ENCODE assay signal across 9 mouse cellular contexts in the genomic region with DNA sequence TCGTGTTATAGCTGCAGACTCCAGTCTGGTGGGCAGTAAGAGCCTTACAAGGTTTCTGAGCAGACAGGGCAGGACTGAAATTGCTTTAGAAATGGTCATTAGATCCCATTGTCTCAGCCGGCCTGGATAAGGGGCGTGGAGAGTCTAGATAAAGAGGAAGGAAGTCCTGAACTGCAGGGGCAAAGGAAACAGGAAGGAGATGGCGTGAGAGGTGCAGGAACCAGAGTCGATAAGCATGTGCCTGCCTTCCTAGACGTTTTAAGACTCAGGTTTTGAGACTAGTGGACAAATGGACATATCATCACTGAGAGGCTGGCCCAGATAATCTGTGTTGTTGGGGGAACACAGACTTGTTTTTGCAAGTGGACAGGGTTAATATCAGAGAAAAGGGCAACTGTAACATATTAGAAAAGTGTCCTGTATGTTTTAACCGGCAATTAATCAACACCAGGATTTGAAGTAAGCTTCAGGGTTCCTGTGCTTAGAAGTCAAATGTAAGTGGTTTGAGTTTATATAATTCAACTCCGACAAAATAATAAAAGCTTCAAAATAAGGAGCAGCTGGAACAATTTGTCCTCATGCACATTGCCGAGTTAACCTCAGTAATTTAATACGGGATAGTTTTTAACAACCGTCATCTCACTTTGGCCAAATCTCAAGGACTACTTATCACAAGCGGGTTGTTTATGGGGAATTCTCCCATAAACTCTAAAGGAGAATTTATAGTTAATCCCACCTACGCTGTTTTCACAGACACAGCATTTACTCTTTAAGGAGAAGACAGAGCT.
DNase-seq lines count a peak whose midpoint lies in the region; ATAC-seq lines count a peak whose summit lies in the region.
"Had no signal": no experiment of that assay in that cellular context is flagged by ENCODE, and none has a peak within 500 bp of the region (broad histone marks: within the 10 kb centered on the region; RNA-seq: fewer than 3 reads in every experiment).

No protein-coding gene starts in this region.

- no peak overlapping the region for H3K9ac ChIP-seq in heart, embryonic 14.5 days (ENCODE audit: low read length)
- H3K9ac ChIP-seq in limb, embryonic 11.5 days (ENCODE audit: low read length) = peak overlapping the region; percentile 17; the same call in 1 of the 2 replicates

- H3K4me3 ChIP-seq in heart, embryonic 14.5 days (ENCODE audit: control insufficient read depth in 1 of 2, insufficient read depth in 1 of 2, low read depth in 1 of 2, low read length in 2 of 2) = no peak overlapping the region
- H3K4me3 ChIP-seq in limb, embryonic 11.5 days (ENCODE audit: low read depth, low read length) = no peak overlapping the region
- H3K4me3 ChIP-seq: erythroblast, embryonic 14.5 days had no signal

- peak; percentile 28 for DNase-seq in c-Kit-positive CD71-negative TER-119-negative erythroid progenitor cells, embryonic 14.5 days (ENCODE audit: low read depth)
- no peak for DNase-seq in limb, embryonic 11.5 days (ENCODE audit: low spot score)
- no peak for DNase-seq in ovary, postnatal 10 days (ENCODE audit: low spot score)
- DNase-seq in left cerebral cortex, postnatal 10 days (ENCODE audit: extremely low spot score in 1 of 2, low spot score in 2 of 2) = no peak
- no peak for DNase-seq in urinary bladder, postnatal 36 days (ENCODE audit: low spot score in 2 of 2)

- H3K27me3 ChIP-seq in heart, embryonic 14.5 days (ENCODE audit: control insufficient read depth, insufficient read depth, low read length) = no peaks in the 10 kb centered on the region
- 0 out of 2 replicates have a peak, but pooled peaks cover 3% of the 10 kb centered on the region for H3K27me3 ChIP-seq in limb, embryonic 11.5 days (ENCODE audit: control insufficient read depth, insufficient read depth, low read length)

- no peaks in the 10 kb centered on the region for H3K36me3 ChIP-seq in heart, embryonic 14.5 days (ENCODE audit: control insufficient read depth, insufficient read depth, low read length)
- H3K36me3 ChIP-seq in limb, embryonic 11.5 days (ENCODE audit: control insufficient read depth, insufficient read depth, low read length) = no peaks in the 10 kb centered on the region

- H3K27ac ChIP-seq in heart, embryonic 14.5 days (replicated peaks in 1 of 2; ENCODE audit: control insufficient read depth in 1 of 2, insufficient read depth in 1 of 2, low read depth in 2 of 2, low read length in 2 of 2) = peak overlapping the region; percentile 75 to 81
- no peak overlapping the region; the same call in 1 of the 2 replicates for H3K27ac ChIP-seq in limb, embryonic 11.5 days (replicated peaks; ENCODE audit: low read depth, low read length)

- 50% methylated on average over 13 of the region's 13 CpGs for WGBS in heart, embryonic 14.5 days
- 20% methylated on average over 13 of the region's 13 CpGs for WGBS in limb, embryonic 11.5 days

- H3K9me3 ChIP-seq in heart, embryonic 14.5 days (ENCODE audit: control insufficient read depth, low read length) = no peaks in the 10 kb centered on the region
- H3K9me3 ChIP-seq in limb, embryonic 11.5 days (ENCODE audit: control insufficient read depth, low read length) = no peaks in the 10 kb centered on the region

- intact Hi-C loops in left cerebral cortex, postnatal 10 days (cut with DNase I) = loop anchor here (5.0 kb wide), 1 partner anchor 126 kb away; no protein-coding TSS in a partner anchor

- ATAC-seq in heart, embryonic 14.5 days (ENCODE audit: insufficient number of reproducible peaks, insufficient read depth, low FRiP score, low read depth) = peak; percentile 35; the same call in 1 of the 2 replicates
- no peak for ATAC-seq in limb, embryonic 11.5 days (ENCODE audit: insufficient number of reproducible peaks, low FRiP score, low TSS enrichment, low read depth)
- peak; percentile 69 for ATAC-seq in megakaryocyte-erythroid progenitor cell, adult 5-6 weeks (replicated peaks; ENCODE audit: low FRiP score, low TSS enrichment, poor library complexity, severe bottlenecking)
- ATAC-seq in CD4-positive, CD25-positive, alpha-beta regulatory T cell, adult 4 months = no peak

- peaks cover 10 to 11% of the 10 kb centered on the region in 2 experiments for H3K4me1 ChIP-seq in heart, embryonic 14.5 days (ENCODE audit: control insufficient read depth in 2 of 2, insufficient read depth in 2 of 2, low read length in 2 of 2)
- H3K4me1 ChIP-seq in limb, embryonic 11.5 days (ENCODE audit: control insufficient read depth, insufficient read depth, low read length) = peaks cover 14% of the 10 kb centered on the region

- H3K4me2 ChIP-seq in heart, embryonic 14.5 days (ENCODE audit: low read length) = no peak overlapping the region
- H3K4me2 ChIP-seq in limb, embryonic 11.5 days (ENCODE audit: low read depth, severe bottlenecking) = peak overlapping the region; percentile 28

Comparison
In these comparisons a context has a peak if more than half of its experiments do, and no peak if none do; other contexts are left out.
1. ATAC-seq: peak in heart, embryonic 14.5 days (single experiment) and megakaryocyte-erythroid progenitor cell, adult 5-6 weeks (single experiment); none in limb, embryonic 11.5 days (single experiment) and CD4-positive, CD25-positive, alpha-beta regulatory T cell, adult 4 months (single experiment).